Mouse (Mus musculus) urinary bladder, adult 18-20 months (tissue): Measurements from ENCODE around the gene Numbl.
A peak's percentile ranks its signal among the peaks of the same experiment; 100 is the strongest.

ENCODE experiments used
- DNase-seq, 2 experiments: peaks; one replicate each; pipeline ENCODE4 v3.0.0; 2022; ENCODE audit warnings: low spot score in 2 of 2, mixed read lengths in 2 of 2

Gene Numbl

GRCm38 (mm10) chr7:27251946-27252345 is 6.3 kb upstream of the Numbl start:
- DNase-seq = peak in 1 of 2 experiments; percentile 69

- DNase-seq = no peak
Measured at GRCm38 (mm10) chr7:27255721-27256120, 2.5 kb upstream of the Numbl start.

GRCm38 (mm10) chr7:27257046-27257851 is 984 bp upstream of the Numbl start:
- peak; percentile 25 to 32 for DNase-seq

GRCm38 (mm10) chr7:27257852-27258204 is 405 bp upstream of the Numbl start:
- no peak for DNase-seq

- no peak for DNase-seq
Measured at GRCm38 (mm10) chr7:27259271-27259721, 1.1 kb downstream of the Numbl start.

GRCm38 (mm10) chr7:27259771-27260170 is 1.5 kb downstream of the Numbl start:
- no peak for DNase-seq

- no peak for DNase-seq
Measured at GRCm38 (mm10) chr7:27260856-27261255, 2.6 kb downstream of the Numbl start.

GRCm38 (mm10) chr7:27261888-27262287 is 3.7 kb downstream of the Numbl start:
- DNase-seq = no peak

- DNase-seq = no peak
Measured at GRCm38 (mm10) chr7:27264761-27265160, 6.5 kb downstream of the Numbl start.

- DNase-seq = no peak
Measured at GRCm38 (mm10) chr7:27266515-27267128, 8.4 kb downstream of the Numbl start.

GRCm38 (mm10) chr7:27271423-27271822 is 13.2 kb downstream of the Numbl start:
- no peak for DNase-seq

GRCm38 (mm10) chr7:27273739-27274351 is 15.6 kb downstream of the Numbl start:
- no peak for DNase-seq

GRCm38 (mm10) chr7:27274916-27275315 is 16.7 kb downstream of the Numbl start:
- no peak for DNase-seq

- no peak for DNase-seq
Measured at GRCm38 (mm10) chr7:27276021-27276420, 17.8 kb downstream of the Numbl start.

GRCm38 (mm10) chr7:27277191-27277590 is 19.0 kb downstream of the Numbl start:
- no peak for DNase-seq

- no peak for DNase-seq
Measured at GRCm38 (mm10) chr7:27281717-27282116, 23.5 kb downstream of the Numbl start.

- no peak for DNase-seq
Measured at GRCm38 (mm10) chr7:27282225-27282624, 24.0 kb downstream of the Numbl start.

- DNase-seq = peak in 1 of 2 experiments; percentile 45
Measured at GRCm38 (mm10) chr7:27284865-27285697, 26.8 kb downstream of the Numbl start.

GRCm38 (mm10) chr7:27285698-27286066 is 27.4 kb downstream of the Numbl start:
- no peak for DNase-seq

- DNase-seq = no peak
Measured at GRCm38 (mm10) chr7:27288732-27289131, 30.5 kb downstream of the Numbl start.

GRCm38 (mm10) chr7:27290555-27290954 is 32.3 kb downstream of the Numbl start:
- no peak for DNase-seq
